Comparison of ENCODE assay signal across 10 mouse cellular contexts in genomic region chr17:79728053-79728584, GRCm38 (mm10). TPM values are rescaled to one million over a fixed set of nuclear protein-coding genes. Genes with fewer than 3 reads are reported as not detected.
DNase-seq lines count a peak whose midpoint lies in the region; ATAC-seq and TF ChIP-seq lines count a peak whose summit lies in the region.
"Had no signal": no experiment of that assay in that cellular context is flagged by ENCODE, and none has a peak within 500 bp of the region (broad histone marks: within the 10 kb centered on the region; RNA-seq: fewer than 3 reads in every experiment).

No protein-coding gene starts in this region.

- peak overlapping the region; percentile 65 for H3K4me2 ChIP-seq in heart, embryonic 13.5 days
- H3K4me2 ChIP-seq in forebrain, postnatal 0 days (ENCODE audit: low read depth) = peak overlapping the region; percentile 15; the same call in 1 of the 2 replicates

- WGBS in heart, embryonic 13.5 days = 29% methylated on average over 14 of the region's 14 CpGs
- WGBS in forebrain, postnatal 0 days = 36% methylated on average over 14 of the region's 14 CpGs

- H3K9ac ChIP-seq in heart, embryonic 13.5 days = no peak overlapping the region; the same call in 1 of the 2 replicates
- H3K9ac ChIP-seq in forebrain, postnatal 0 days = no peak overlapping the region

- peak overlapping the region; percentile 65 for H3K27ac ChIP-seq in heart, embryonic 13.5 days (replicated peaks)
- no peak overlapping the region for H3K27ac ChIP-seq in forebrain, postnatal 0 days (ENCODE audit: low read depth, low read length)

- 0 out of 2 replicates have a peak, but pooled peaks cover 5% of the 10 kb centered on the region for H3K27me3 ChIP-seq in heart, embryonic 13.5 days (replicated peaks)
- no peaks in the 10 kb centered on the region for H3K27me3 ChIP-seq in forebrain, postnatal 0 days (ENCODE audit: insufficient read depth, low read length)

- peak overlapping the region; percentile 37 for H3K4me3 ChIP-seq in heart, embryonic 13.5 days
- H3K4me3 ChIP-seq in forebrain, postnatal 0 days (ENCODE audit: low read depth, low read length) = no peak overlapping the region

- H3K9me3 ChIP-seq in heart, embryonic 13.5 days = no peaks in the 10 kb centered on the region
- H3K9me3 ChIP-seq in forebrain, postnatal 0 days (ENCODE audit: low read length) = no peaks in the 10 kb centered on the region

- ATAC-seq in heart, embryonic 13.5 days (ENCODE audit: extremely low read depth, insufficient number of reproducible peaks, low FRiP score, low TSS enrichment) = no peak
- ATAC-seq in common myeloid progenitor, adult 5-6 weeks (replicated peaks; ENCODE audit: low read depth, poor library complexity, severe bottlenecking) = 0 out of 2 replicates have a peak, but pooled peaks have one; percentile 25
- ATAC-seq in forebrain, postnatal 0 days = no peak
- ATAC-seq: CD4-positive, CD25-positive, alpha-beta regulatory T cell, adult 4 months had no signal

- H3K36me3 ChIP-seq in heart, embryonic 13.5 days = no peaks in the 10 kb centered on the region
- no peaks in the 10 kb centered on the region for H3K36me3 ChIP-seq in forebrain, postnatal 0 days (ENCODE audit: insufficient read depth)

- DNase-seq in heart, postnatal 14 days = no peak
- DNase-seq in forebrain, postnatal 0 days = no peak
- peak; percentile 33 to 34 for DNase-seq in lung, postnatal 4 days
- no peak for DNase-seq in left cerebral cortex, postnatal 4 days
- no peak for DNase-seq in spleen, postnatal 36 days (ENCODE audit: low spot score in 2 of 2)
- DNase-seq in frontal cortex, postnatal 25 days (ENCODE audit: low spot score in 2 of 2) = no peak

- TF ChIP-seq CTCF in forebrain, postnatal 0 days (IDR thresholded peaks at IDR 0.05; ENCODE audit: low read depth) = no peak

- peaks cover 41% of the 10 kb centered on the region for H3K4me1 ChIP-seq in heart, embryonic 13.5 days
- 0 out of 2 replicates have a peak, but pooled peaks cover 4% of the 10 kb centered on the region for H3K4me1 ChIP-seq in forebrain, postnatal 0 days (ENCODE audit: insufficient read depth)

- intact Hi-C loops in heart, postnatal 14 days (cut with DNase I) = no loop called here
- intact Hi-C loops in left cerebral cortex, postnatal 4 days (cut with DNase I) = no loop called here

RNA-seq across cellular contexts. Expression of gene Cyp1b1, which starts 13.3 kb away (rescaled TPM):
- 1.2 and 1.6 TPM in 2 replicates for polyA plus RNA-seq in heart, embryonic 13.5 days (2015; fragmentation: Nextera tagmentation; extraction: Ambion mirVana)
- 1 to 10 TPM; 2.7 to 5.1 TPM for total RNA-seq in heart, postnatal 14 days (2021)
- total RNA-seq in common myeloid progenitor, adult 5-6 weeks (2017) = 0.14 TPM in 1 of 2 replicates, not detected in the other
- total RNA-seq in forebrain, postnatal 0 days (2014; rRNA removed) = 5.7 and 7.5 TPM in 2 replicates
- polyA plus RNA-seq in forebrain, postnatal 0 days (2015; fragmentation: Nextera tagmentation; extraction: Ambion mirVana) = 5.2 and 5.4 TPM in 2 replicates
- total RNA-seq in left cerebral cortex, postnatal 4 days (2021) = 1 to 10 TPM; 5.9 to 8.0 TPM
- total RNA-seq: monocyte, adult 5-6 weeks had no signal
- polyA plus RNA-seq: CD4-positive, CD25-positive, alpha-beta regulatory T cell, adult 4 months had no signal

Comparison
In these comparisons a context has a peak if more than half of its experiments do, and no peak if none do; other contexts are left out.
1. DNase-seq: peak in lung, postnatal 4 days (2 of 2); none in heart, postnatal 14 days (0 of 2), forebrain, postnatal 0 days (single experiment), left cerebral cortex, postnatal 4 days (single experiment), spleen, postnatal 36 days (0 of 2) and frontal cortex, postnatal 25 days (0 of 2).